Mouse (Mus musculus): ENCODE measurements around the gene Pex5l. TPM values are rescaled to one million over a fixed set of nuclear protein-coding genes. Genes with fewer than 3 reads are reported as not detected.

Gene Pex5l
- polyA plus RNA-seq, 1 experiment: 0.60 TPM

GRCm38 (mm10) chr3:33073905-33074265 lies 69.2 kb downstream of the Pex5l start:
- TF ChIP-seq CTCF (IDR thresholded peaks at IDR 0.05; ENCODE audit: insufficient read depth, low read length): no peak
- TF ChIP-seq POLR2A (IDR thresholded peaks at IDR 0.05; ENCODE audit: borderline replicate concordance, extremely low read depth, low read depth, low read length): no peak
- Histone ChIP-seq H3K4me3 (replicated peaks; ENCODE audit: extremely low read depth, low read depth, low read length) (no peak overlapping the region), H3K4me1 (ENCODE audit: control insufficient read depth, insufficient read depth, low read length) (no peaks in the 10 kb centered on the region)
- 69% methylated on average over 1 of the region's 1 CpGs for WGBS
- peak; percentile 2 for DNase-seq

GRCm38 (mm10) chr3:33070771-33071170 lies 72.3 kb downstream of the Pex5l start:
- WGBS: 90% methylated on average over 6 of the region's 6 CpGs
- no peak for DNase-seq
- TF ChIP-seq CTCF (IDR thresholded peaks at IDR 0.05; ENCODE audit: insufficient read depth, low read length): no peak
- TF ChIP-seq POLR2A (IDR thresholded peaks at IDR 0.05; ENCODE audit: borderline replicate concordance, extremely low read depth, low read depth, low read length): no peak
- H3K4me3 ChIP-seq (replicated peaks; ENCODE audit: extremely low read depth, low read depth, low read length): no peak overlapping the region
- H3K4me1 ChIP-seq (ENCODE audit: control insufficient read depth, insufficient read depth, low read length): no peaks in the 10 kb centered on the region

- DNase-seq: no peak
- TF ChIP-seq CTCF (IDR thresholded peaks at IDR 0.05; ENCODE audit: insufficient read depth, low read length): no peak
- TF ChIP-seq POLR2A (IDR thresholded peaks at IDR 0.05; ENCODE audit: borderline replicate concordance, extremely low read depth, low read depth, low read length): no peak
- H3K4me1 ChIP-seq (ENCODE audit: control insufficient read depth, insufficient read depth, low read length): no peaks in the 10 kb centered on the region
- 87% methylated on average over 5 of the region's 5 CpGs for WGBS
- H3K4me3 ChIP-seq (replicated peaks; ENCODE audit: extremely low read depth, low read depth, low read length): no peak overlapping the region
Observed at GRCm38 (mm10) chr3:33068146-33068545, 74.9 kb downstream of the Pex5l start.

GRCm38 (mm10) chr3:33063590-33063989 lies 79.5 kb downstream of the Pex5l start:
- no peak for DNase-seq
- WGBS: 56% methylated on average over 6 of the region's 6 CpGs
- Histone ChIP-seq H3K4me3 (replicated peaks; ENCODE audit: extremely low read depth, low read depth, low read length) (no peak overlapping the region), H3K4me1 (ENCODE audit: control insufficient read depth, insufficient read depth, low read length) (no peaks in the 10 kb centered on the region)
- TF ChIP-seq CTCF (IDR thresholded peaks at IDR 0.05; ENCODE audit: insufficient read depth, low read length) (no peak), POLR2A (IDR thresholded peaks at IDR 0.05; ENCODE audit: borderline replicate concordance, extremely low read depth, low read depth, low read length) (no peak)

GRCm38 (mm10) chr3:33061428-33061827 lies 81.6 kb downstream of the Pex5l start:
- WGBS: 87% methylated on average over 2 of the region's 2 CpGs
- no peaks in the 10 kb centered on the region for H3K4me1 ChIP-seq (ENCODE audit: control insufficient read depth, insufficient read depth, low read length)
- TF ChIP-seq POLR2A (IDR thresholded peaks at IDR 0.05; ENCODE audit: borderline replicate concordance, extremely low read depth, low read depth, low read length) (no peak), CTCF (IDR thresholded peaks at IDR 0.05; ENCODE audit: insufficient read depth, low read length) (no peak)

GRCm38 (mm10) chr3:33061016-33061415 lies 82.0 kb downstream of the Pex5l start:
- no peak for TF ChIP-seq CTCF (IDR thresholded peaks at IDR 0.05; ENCODE audit: insufficient read depth, low read length)
- TF ChIP-seq POLR2A (IDR thresholded peaks at IDR 0.05; ENCODE audit: borderline replicate concordance, extremely low read depth, low read depth, low read length): no peak
- DNase-seq: no peak
- no peak overlapping the region for H3K4me3 ChIP-seq (replicated peaks; ENCODE audit: extremely low read depth, low read depth, low read length)
- no peaks in the 10 kb centered on the region for H3K4me1 ChIP-seq (ENCODE audit: control insufficient read depth, insufficient read depth, low read length)
- WGBS: 86% methylated on average over 4 of the region's 4 CpGs

More at GRCm38 (mm10) chr3:33061428-33061827, 81.6 kb downstream of the Pex5l start:
- DNase-seq: no peak
- H3K4me3 ChIP-seq (replicated peaks; ENCODE audit: extremely low read depth, low read depth, low read length): no peak overlapping the region

GRCm38 (mm10) chr3:33060343-33060937 lies 82.6 kb downstream of the Pex5l start:
- DNase-seq: no peak
- TF ChIP-seq POLR2A (IDR thresholded peaks at IDR 0.05; ENCODE audit: borderline replicate concordance, extremely low read depth, low read depth, low read length): no peak
- no peak for TF ChIP-seq CTCF (IDR thresholded peaks at IDR 0.05; ENCODE audit: insufficient read depth, low read length)
- 59% methylated on average over 7 of the region's 7 CpGs for WGBS
- Histone ChIP-seq H3K4me3 (replicated peaks; ENCODE audit: extremely low read depth, low read depth, low read length) (no peak overlapping the region), H3K4me1 (ENCODE audit: control insufficient read depth, insufficient read depth, low read length) (no peaks in the 10 kb centered on the region)

GRCm38 (mm10) chr3:33048304-33048703 lies 94.7 kb downstream of the Pex5l start:
- TF ChIP-seq POLR2A (IDR thresholded peaks at IDR 0.05; ENCODE audit: borderline replicate concordance, extremely low read depth, low read depth, low read length) (no peak), CTCF (IDR thresholded peaks at IDR 0.05; ENCODE audit: insufficient read depth, low read length) (no peak)
- 64% methylated on average over 5 of the region's 5 CpGs for WGBS
- Histone ChIP-seq H3K4me1 (ENCODE audit: control insufficient read depth, insufficient read depth, low read length) (no peaks in the 10 kb centered on the region), H3K4me3 (replicated peaks; ENCODE audit: extremely low read depth, low read depth, low read length) (no peak overlapping the region)
- no peak for DNase-seq

GRCm38 (mm10) chr3:33044799-33045106 lies 98.3 kb downstream of the Pex5l start:
- WGBS: 66% methylated on average over 6 of the region's 6 CpGs
- H3K4me1 ChIP-seq (ENCODE audit: control insufficient read depth, insufficient read depth, low read length): no peaks in the 10 kb centered on the region
- no peak overlapping the region for H3K4me3 ChIP-seq (replicated peaks; ENCODE audit: extremely low read depth, low read depth, low read length)
- no peak for TF ChIP-seq POLR2A (IDR thresholded peaks at IDR 0.05; ENCODE audit: borderline replicate concordance, extremely low read depth, low read depth, low read length)
- no peak for TF ChIP-seq CTCF (IDR thresholded peaks at IDR 0.05; ENCODE audit: insufficient read depth, low read length)
- no peak for DNase-seq

GRCm38 (mm10) chr3:33043896-33044798 lies 98.9 kb downstream of the Pex5l start:
- Histone ChIP-seq H3K4me3 (replicated peaks; ENCODE audit: extremely low read depth, low read depth, low read length) (no peak overlapping the region), H3K4me1 (ENCODE audit: control insufficient read depth, insufficient read depth, low read length) (no peaks in the 10 kb centered on the region)
- 66% methylated on average over 10 of the region's 10 CpGs for WGBS
- TF ChIP-seq POLR2A (IDR thresholded peaks at IDR 0.05; ENCODE audit: borderline replicate concordance, extremely low read depth, low read depth, low read length): no peak
- TF ChIP-seq CTCF (IDR thresholded peaks at IDR 0.05; ENCODE audit: insufficient read depth, low read length): no peak
- DNase-seq: no peak
